Mouse (Mus musculus): ENCODE measurements at regions not wholly inside any gene's neighbourhood (a gene's known extent, or its start where the extent isn't known, plus 50 kb on each side); places are given as distances from the start of the nearest gene placed in this dataset.
"Not testable (repeated sequence)": the region's sequence is repeated elsewhere in the genome, so short reads cannot be mapped to it uniquely, and the experiment has no call there.

GRCm38 (mm10) chr10:119115200-119115599 lies 124.7 kb downstream of the Cand1 start:
- H3K36me3 ChIP-seq; H3K27ac ChIP-seq; H3K27me3 ChIP-seq (ENCODE audit: insufficient read depth, poor library complexity, severe bottlenecking); DNase-seq (ENCODE audit: low spot score); H3K9me3 ChIP-seq; H3K4me3 ChIP-seq: not testable (repeated sequence)
- H3K4me1 ChIP-seq (replicated peaks) = peaks cover 10% of the 10 kb centered on the region; the same call in 1 of the 2 replicates

- DNase-seq (ENCODE audit: low spot score) = no peak
- Histone ChIP-seq H3K27ac (no peak overlapping the region), H3K27me3 (ENCODE audit: insufficient read depth, poor library complexity, severe bottlenecking) (no peaks in the 10 kb centered on the region), H3K4me3 (no peak overlapping the region), H3K9me3 (no peaks in the 10 kb centered on the region), H3K4me1 (replicated peaks) (peaks cover 10% of the 10 kb centered on the region; the same call in 1 of the 2 replicates), H3K36me3 (no peaks in the 10 kb centered on the region)
- 68% methylated on average over 10 of the region's 10 CpGs for WGBS
Observed at GRCm38 (mm10) chr10:119114653-119115052, 125.2 kb downstream of the Cand1 start.

GRCm38 (mm10) chr10:119111886-119112285 lies 128.0 kb downstream of the Cand1 start:
- H3K27me3 ChIP-seq (ENCODE audit: insufficient read depth, poor library complexity, severe bottlenecking) = no peaks in the 10 kb centered on the region
- H3K36me3 ChIP-seq = no peaks in the 10 kb centered on the region
- H3K9me3 ChIP-seq = no peaks in the 10 kb centered on the region
- 84% methylated on average over 2 of the region's 2 CpGs for WGBS
- no peak overlapping the region for H3K4me3 ChIP-seq
- peaks cover 21% of the 10 kb centered on the region for H3K4me1 ChIP-seq (replicated peaks)
- H3K27ac ChIP-seq = no peak overlapping the region
- no peak for DNase-seq (ENCODE audit: low spot score)

- 83% methylated on average over 3 of the region's 3 CpGs for WGBS
- Histone ChIP-seq H3K4me1 (replicated peaks) (peaks cover 21% of the 10 kb centered on the region), H3K27me3 (ENCODE audit: insufficient read depth, poor library complexity, severe bottlenecking) (no peaks in the 10 kb centered on the region), H3K27ac (no peak overlapping the region), H3K4me3 (no peak overlapping the region), H3K36me3 (no peaks in the 10 kb centered on the region), H3K9me3 (no peaks in the 10 kb centered on the region)
- no peak for DNase-seq (ENCODE audit: low spot score)
Observed at GRCm38 (mm10) chr10:119111409-119111808, 128.4 kb downstream of the Cand1 start.

- Histone ChIP-seq H3K27ac (no peak overlapping the region), H3K27me3 (ENCODE audit: insufficient read depth, poor library complexity, severe bottlenecking) (no peaks in the 10 kb centered on the region), H3K4me1 (replicated peaks) (peaks cover 21% of the 10 kb centered on the region), H3K4me3 (no peak overlapping the region), H3K9me3 (no peaks in the 10 kb centered on the region), H3K36me3 (no peaks in the 10 kb centered on the region)
- DNase-seq (ENCODE audit: low spot score) = no peak
- WGBS = 51% methylated on average over 5 of the region's 5 CpGs
Observed at GRCm38 (mm10) chr10:119110614-119111013, 129.2 kb downstream of the Cand1 start.

- Histone ChIP-seq H3K36me3 (no peaks in the 10 kb centered on the region), H3K9me3 (no peaks in the 10 kb centered on the region), H3K4me3 (no peak overlapping the region), H3K27ac (no peak overlapping the region), H3K4me1 (replicated peaks) (peaks cover 15% of the 10 kb centered on the region), H3K27me3 (ENCODE audit: insufficient read depth, poor library complexity, severe bottlenecking) (no peaks in the 10 kb centered on the region)
- DNase-seq (ENCODE audit: low spot score) = no peak
- 77% methylated on average over 4 of the region's 4 CpGs for WGBS
Observed at GRCm38 (mm10) chr10:119109207-119109606, 130.6 kb downstream of the Cand1 start.

- no peaks in the 10 kb centered on the region for H3K9me3 ChIP-seq
- H3K27ac ChIP-seq = no peak overlapping the region
- DNase-seq (ENCODE audit: low spot score) = no peak
- 53% methylated on average over 6 of the region's 6 CpGs for WGBS
- no peak overlapping the region for H3K4me3 ChIP-seq
- peaks cover 15% of the 10 kb centered on the region for H3K4me1 ChIP-seq (replicated peaks)
- no peaks in the 10 kb centered on the region for H3K27me3 ChIP-seq (ENCODE audit: insufficient read depth, poor library complexity, severe bottlenecking)
- H3K36me3 ChIP-seq = no peaks in the 10 kb centered on the region
Observed at GRCm38 (mm10) chr10:119107728-119108127, 132.1 kb downstream of the Cand1 start.

GRCm38 (mm10) chr10:119106105-119106504 lies 133.8 kb downstream of the Cand1 start:
- WGBS = 94% methylated on average over 3 of the region's 3 CpGs
- no peaks in the 10 kb centered on the region for H3K9me3 ChIP-seq
- H3K4me3 ChIP-seq = no peak overlapping the region
- peaks cover 15% of the 10 kb centered on the region for H3K4me1 ChIP-seq (replicated peaks)
- H3K27me3 ChIP-seq (ENCODE audit: insufficient read depth, poor library complexity, severe bottlenecking) = no peaks in the 10 kb centered on the region
- H3K36me3 ChIP-seq = no peaks in the 10 kb centered on the region
- H3K27ac ChIP-seq = no peak overlapping the region
- no peak for DNase-seq (ENCODE audit: low spot score)

- DNase-seq (ENCODE audit: low spot score) = no peak
- 81% methylated on average over 7 of the region's 7 CpGs for WGBS
Observed at GRCm38 (mm10) chr10:119105279-119105881, 134.5 kb downstream of the Cand1 start.

GRCm38 (mm10) chr10:119100511-119100910 lies 139.3 kb downstream of the Cand1 start:
- no peaks in the 10 kb centered on the region for H3K9me3 ChIP-seq

More at GRCm38 (mm10) chr10:119105279-119105881, 134.5 kb downstream of the Cand1 start:
- no peak overlapping the region for H3K4me3 ChIP-seq
- no peak overlapping the region for H3K27ac ChIP-seq
- peaks cover 11% of the 10 kb centered on the region; the same call in 1 of the 2 replicates for H3K4me1 ChIP-seq (replicated peaks)
- H3K27me3 ChIP-seq (ENCODE audit: insufficient read depth, poor library complexity, severe bottlenecking) = no peaks in the 10 kb centered on the region
- H3K9me3 ChIP-seq = no peaks in the 10 kb centered on the region
- H3K36me3 ChIP-seq = no peaks in the 10 kb centered on the region

GRCm38 (mm10) chr10:119099092-119099792 lies 140.6 kb downstream of the Cand1 start:
- H3K4me1 ChIP-seq (replicated peaks) = 0 out of 2 replicates have a peak, but pooled peaks cover 3% of the 10 kb centered on the region
- H3K27me3 ChIP-seq (ENCODE audit: insufficient read depth, poor library complexity, severe bottlenecking) = no peaks in the 10 kb centered on the region
- no peak for DNase-seq (ENCODE audit: low spot score)
- no peaks in the 10 kb centered on the region for H3K9me3 ChIP-seq
- H3K36me3 ChIP-seq = no peaks in the 10 kb centered on the region
- H3K4me3 ChIP-seq = no peak overlapping the region
- WGBS = 81% methylated on average over 10 of the region's 10 CpGs
- H3K27ac ChIP-seq = no peak overlapping the region

More at GRCm38 (mm10) chr10:119100511-119100910, 139.3 kb downstream of the Cand1 start:
- no peak for DNase-seq (ENCODE audit: low spot score)
- Histone ChIP-seq H3K4me1 (replicated peaks) (0 out of 2 replicates have a peak, but pooled peaks cover 3% of the 10 kb centered on the region), H3K27ac (no peak overlapping the region), H3K4me3 (no peak overlapping the region), H3K36me3 (no peaks in the 10 kb centered on the region), H3K27me3 (ENCODE audit: insufficient read depth, poor library complexity, severe bottlenecking) (no peaks in the 10 kb centered on the region)
- 31% methylated on average over 7 of the region's 7 CpGs for WGBS

- Histone ChIP-seq H3K4me1 (replicated peaks) (no peaks in the 10 kb centered on the region), H3K27ac (no peak overlapping the region), H3K9me3 (no peaks in the 10 kb centered on the region), H3K4me3 (no peak overlapping the region), H3K27me3 (ENCODE audit: insufficient read depth, poor library complexity, severe bottlenecking) (no peaks in the 10 kb centered on the region), H3K36me3 (no peaks in the 10 kb centered on the region)
- no peak for DNase-seq (ENCODE audit: low spot score)
- 94% methylated on average over 11 of the region's 11 CpGs for WGBS
Observed at GRCm38 (mm10) chr10:119094166-119094565, 145.7 kb downstream of the Cand1 start.

- no peaks in the 10 kb centered on the region for H3K36me3 ChIP-seq
- DNase-seq (ENCODE audit: low spot score) = no peak
- no peaks in the 10 kb centered on the region for H3K27me3 ChIP-seq (ENCODE audit: insufficient read depth, poor library complexity, severe bottlenecking)
Observed at GRCm38 (mm10) chr10:119087886-119088285, 152.0 kb downstream of the Cand1 start.

More at GRCm38 (mm10) chr10:119087886-119088285, 152.0 kb downstream of the Cand1 start:
- H3K27ac ChIP-seq = no peak overlapping the region
- no peaks in the 10 kb centered on the region for H3K4me1 ChIP-seq (replicated peaks)
- H3K4me3 ChIP-seq = no peak overlapping the region
- no peaks in the 10 kb centered on the region for H3K9me3 ChIP-seq
- 94% methylated on average over 4 of the region's 4 CpGs for WGBS
